Mouse (Mus musculus) right cerebral cortex, adult 2 months (tissue): ENCODE data around the gene Gtf2i.
"Not testable (repeated sequence)": the region's sequence is repeated elsewhere in the genome, so short reads cannot be mapped to it uniquely, and the experiment has no call there.

Source experiments
- DNase-seq, 2 experiments: peaks; one replicate each; pipeline ENCODE4 v3.0.0; 2021 to 2022; ENCODE audit warnings: low spot score in 2 of 2

Gene Gtf2i

DNA sequence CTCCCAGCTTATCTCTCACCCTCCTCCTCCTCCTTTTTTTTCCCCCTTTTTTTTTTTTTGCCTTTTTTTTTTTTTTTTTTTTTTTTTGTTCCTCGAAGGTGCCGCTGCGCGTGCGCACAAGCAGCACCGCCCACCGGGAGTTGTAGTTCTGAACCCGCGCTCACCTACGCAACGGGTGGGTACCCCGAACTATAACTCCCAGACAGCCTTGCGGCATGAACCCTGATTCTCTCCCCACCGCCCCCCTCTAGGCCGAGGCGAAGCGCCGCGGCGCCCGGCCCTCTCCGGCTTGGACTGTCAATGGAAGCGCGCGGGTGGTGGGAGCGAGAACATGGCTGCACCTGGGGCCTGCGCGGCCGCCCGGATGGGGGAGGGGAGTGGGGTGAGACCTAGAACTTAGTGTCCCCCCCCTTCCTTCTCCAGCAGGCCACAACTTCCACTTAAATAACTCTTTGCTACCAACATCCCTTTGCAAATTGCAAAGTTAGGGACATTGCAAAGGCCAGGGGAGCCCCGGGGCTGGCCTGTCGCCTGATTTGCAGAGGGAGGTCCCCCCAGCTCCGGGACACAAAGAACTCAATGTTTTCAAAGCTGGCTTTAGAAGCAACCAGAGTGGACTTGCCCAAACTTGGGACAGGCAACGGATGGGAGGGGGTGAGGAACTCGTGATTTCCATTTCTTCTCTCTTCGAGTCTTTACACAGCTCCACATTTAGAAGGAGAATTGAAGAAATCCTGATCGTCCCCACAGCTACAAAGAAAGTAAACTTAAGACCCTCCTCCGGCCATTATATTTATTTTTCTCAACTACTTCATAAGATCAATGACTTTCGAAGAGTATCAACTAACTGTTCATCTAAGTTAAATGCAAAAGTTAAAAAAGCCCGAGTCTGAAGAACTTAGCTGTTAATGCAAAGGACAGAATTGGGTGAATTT lies at the start of gene Gtf2i:
Gtf2i (minus strand) TSS at position 73 of the 935 bp plus-strand sequence.
- DNase-seq, result peak; percentile 94 to 96

DNA sequence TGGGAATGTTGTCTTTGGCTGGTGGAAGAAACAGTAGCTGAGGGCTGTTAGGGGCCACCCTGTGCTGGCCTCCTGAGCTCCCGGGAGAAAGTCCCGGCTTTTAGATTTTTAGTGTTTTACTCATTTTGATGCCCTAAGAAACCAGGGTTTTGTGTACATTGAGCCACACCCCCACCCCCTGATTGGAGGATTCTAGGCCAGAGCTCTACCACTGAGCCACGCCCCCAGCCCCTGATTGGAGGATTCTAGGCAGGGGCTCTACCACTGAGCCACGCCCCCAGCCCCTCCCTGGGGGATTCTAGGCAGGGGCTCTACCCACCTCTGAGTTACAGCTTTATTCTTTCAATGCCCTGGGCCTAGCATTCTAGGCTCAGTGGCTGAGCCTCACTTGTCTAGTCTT lies 44.5 kb upstream of the Gtf2i start:
- no peak for DNase-seq

DNA sequence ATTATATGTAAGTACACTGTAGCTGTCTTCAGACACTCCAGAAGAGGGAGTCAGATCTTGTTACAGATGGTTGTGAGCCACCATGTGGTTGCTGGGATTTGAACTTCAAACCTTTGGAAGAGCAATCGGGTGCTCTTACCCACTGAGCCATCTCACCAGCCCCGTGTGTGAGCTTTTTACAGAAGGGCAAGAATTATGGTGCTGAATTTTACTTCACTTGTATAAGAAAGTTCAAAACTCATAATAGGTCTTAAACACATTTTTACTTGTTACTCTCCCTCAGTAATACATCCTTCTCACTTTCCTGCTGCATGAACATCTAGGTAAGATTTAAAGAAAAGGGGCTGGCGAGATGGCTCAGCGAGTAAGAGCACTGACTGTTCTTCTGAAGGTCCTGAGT lies 40.8 kb upstream of the Gtf2i start:
- not testable (repeated sequence) for DNase-seq

DNA sequence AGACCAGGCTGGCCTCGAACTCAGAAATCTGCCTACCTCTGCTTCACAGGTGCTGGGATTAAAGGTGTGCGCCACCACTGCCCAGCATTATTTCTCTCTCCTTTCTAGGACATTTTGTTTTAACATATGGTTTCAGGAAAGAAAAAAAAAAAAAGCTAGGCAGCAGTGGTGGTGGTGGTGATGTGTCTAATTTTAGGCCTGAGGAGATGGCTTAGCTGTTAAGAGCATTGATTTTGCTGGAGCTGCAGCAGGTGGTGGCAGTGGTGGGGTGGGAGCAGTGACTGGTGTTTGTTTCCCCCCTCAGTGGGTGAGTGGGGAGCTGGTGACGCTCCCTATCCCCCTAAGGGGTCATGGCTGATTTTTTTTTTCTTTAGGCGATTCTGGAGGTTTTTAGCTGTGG lies 38.6 kb upstream of the Gtf2i start:
- DNase-seq, result no peak

DNA sequence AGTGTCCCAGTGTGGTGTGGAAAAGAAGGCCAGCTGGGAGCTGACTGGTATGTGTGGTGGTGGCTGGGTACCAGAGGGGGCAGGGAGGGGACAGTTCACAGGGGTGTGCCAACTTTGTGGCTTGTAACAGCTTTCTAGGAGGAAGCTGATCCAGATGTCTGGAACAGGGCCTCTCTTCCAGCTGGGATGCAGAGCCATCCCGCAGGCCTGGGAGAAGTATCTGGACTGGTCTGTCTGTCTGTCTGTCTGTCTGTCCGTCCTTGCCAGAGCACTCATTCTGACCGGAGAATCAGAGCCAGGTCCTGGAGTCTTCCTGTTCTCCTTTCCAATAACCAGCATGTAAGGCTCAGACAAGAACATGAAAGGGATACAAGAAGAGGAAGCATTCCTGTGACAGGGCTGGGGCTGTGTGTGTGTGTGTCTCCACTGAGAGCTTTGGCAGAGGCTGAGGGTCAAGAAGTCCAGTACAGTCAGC lies 38.0 kb upstream of the Gtf2i start:
- no peak for DNase-seq

DNA sequence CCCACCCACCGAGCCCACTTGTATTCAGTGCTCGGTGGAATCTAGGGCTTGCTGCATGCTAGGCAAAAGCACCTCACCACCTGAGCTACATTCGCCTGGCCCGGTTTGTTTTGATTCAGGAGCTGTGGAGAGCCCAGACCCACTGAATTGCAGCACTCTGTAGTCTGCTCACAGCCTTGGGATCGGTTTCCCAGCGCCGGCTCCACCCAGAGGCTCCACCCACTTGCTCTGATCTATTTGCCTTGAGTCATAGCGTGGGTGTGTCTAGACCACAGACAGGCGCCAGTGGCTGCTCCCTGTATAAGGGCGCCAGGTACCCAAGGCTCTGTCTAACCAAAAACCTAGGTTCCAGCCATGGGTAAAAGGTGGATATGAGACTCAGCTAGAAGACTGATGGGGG lies 36.1 kb upstream of the Gtf2i start:
- DNase-seq, result peak; percentile 46 to 68

DNA sequence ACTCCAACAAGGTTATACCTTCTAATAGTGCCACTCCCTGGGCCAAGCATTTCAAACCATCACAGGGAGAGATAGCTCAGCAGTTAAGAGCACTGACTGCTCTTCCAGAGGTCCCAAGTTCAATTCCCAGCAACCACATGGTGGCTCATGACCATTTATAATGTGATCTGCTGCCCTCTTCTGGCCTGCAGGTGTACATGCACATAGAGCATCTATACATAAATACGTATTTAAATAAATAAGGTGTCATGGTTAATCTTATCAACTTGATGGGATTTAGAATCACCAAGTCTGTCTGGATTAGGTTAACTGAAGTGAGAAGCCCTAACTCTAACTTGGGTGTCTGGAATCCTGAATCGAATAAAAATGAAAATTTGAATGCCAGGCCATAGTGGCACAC lies 32.5 kb upstream of the Gtf2i start:
- no peak for DNase-seq

DNA sequence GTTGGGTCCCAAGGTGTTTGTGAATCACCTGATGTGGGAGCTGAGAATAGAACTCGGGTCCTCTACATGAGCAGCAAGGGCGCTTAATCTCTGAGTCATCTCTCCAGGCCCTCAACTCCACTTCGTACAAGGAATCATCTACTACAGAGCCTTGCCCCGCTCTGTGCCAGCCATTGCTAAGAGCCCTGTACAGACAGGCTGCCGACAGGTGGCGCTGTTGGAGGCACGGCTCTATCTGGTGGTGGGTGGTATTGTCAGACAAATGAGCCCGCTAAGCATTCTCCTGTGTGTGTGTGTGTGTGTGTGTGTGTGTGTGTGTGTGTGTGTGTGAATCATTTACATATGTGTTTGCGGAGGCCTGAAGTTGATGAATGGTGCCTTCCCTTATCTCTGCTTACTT lies 30.9 kb upstream of the Gtf2i start:
- peak in 1 of 2 experiments; percentile 15 for DNase-seq

DNA sequence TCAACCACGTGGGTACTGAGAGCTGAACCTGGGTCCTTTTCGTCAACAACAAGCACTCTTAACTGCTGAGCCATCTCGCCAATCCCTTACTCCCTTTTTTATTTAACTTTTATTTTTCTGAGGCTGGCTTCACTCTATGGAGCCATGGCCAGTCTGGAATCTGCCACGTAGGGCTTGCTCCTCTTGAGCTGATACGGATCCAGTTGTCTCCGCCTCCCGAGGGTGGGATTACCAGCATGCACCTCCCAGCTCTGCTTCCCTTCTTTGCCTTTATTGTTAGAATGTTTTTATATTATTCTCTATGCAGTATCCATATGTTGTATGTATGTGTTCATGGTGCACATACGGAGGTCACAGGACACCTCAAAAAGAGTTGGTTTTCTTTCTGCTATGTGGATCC lies 29.5 kb upstream of the Gtf2i start:
- no peak for DNase-seq

DNA sequence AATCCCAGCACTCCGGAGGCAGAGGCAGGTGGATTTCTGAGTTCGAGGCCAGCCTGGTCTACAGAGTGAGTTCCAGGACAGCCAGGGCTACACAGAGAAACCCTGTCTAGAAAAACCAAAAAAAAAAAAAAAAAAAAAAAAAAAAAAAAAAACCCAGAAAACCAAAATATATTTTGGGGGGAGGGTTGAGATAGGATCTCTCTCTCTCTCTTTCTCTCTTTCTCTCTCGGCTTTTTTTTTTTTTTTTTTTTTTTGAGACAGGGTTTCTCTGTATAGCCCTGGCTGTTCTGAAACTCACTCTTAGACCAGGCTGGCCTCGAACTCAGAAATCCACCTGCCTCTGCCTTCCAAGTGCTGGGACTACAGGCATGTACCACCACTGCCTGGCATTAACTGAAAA lies 29.0 kb upstream of the Gtf2i start:
- not testable (repeated sequence) for DNase-seq

DNA sequence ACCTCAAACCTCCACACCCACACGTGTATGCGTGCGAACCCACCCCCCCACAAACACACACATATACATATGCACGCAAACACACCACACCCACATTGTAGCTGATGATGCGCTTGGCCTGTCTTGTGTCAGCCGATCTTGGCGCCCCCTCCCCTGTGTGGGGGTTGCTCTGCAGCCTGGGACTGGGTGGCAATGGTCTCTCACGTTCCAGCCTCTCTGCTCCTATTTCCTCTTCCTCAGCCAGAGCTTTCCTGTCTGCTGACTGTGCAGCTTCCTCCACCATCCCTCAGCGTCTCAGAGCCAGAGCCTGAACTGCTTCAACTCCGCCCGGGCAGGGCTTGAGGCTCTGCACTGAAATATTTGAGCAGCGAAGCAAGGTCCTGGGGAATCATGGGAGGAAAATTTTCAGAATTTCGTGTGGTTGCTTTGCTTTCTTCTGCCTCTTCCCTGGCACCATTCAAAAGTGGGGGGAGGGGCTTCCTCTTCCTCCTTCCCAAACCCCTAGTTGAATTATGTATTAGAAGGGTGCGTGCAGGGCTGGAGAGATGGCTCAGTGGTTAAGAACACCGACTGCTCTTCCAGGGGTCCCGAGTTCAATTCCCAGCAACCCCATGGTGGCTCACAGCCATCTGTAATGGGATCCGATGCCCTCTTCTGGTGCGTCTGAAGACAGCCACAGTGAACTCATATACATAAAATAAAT lies 28.1 kb upstream of the Gtf2i start:
- DNase-seq, result no peak

DNA sequence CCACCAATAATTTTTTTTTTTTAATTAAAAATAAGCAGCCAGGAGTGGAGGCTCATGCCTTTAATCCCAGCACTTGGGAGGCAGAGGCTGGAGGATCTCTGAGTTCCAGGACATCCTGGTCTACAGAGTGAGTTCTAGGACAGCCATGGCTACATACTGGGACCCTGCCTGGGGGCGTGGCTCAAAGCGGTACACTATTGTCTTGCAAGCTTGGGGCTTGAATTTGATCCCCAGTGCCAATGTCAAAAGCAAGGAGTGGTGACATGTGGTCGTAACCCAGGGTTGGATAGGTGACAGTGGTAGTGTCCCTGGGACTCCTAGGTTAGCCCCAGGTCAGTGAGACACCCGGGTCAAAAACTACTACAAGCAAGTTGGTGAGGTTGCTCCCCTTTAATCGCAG lies 27.2 kb upstream of the Gtf2i start:
- no peak for DNase-seq

DNA sequence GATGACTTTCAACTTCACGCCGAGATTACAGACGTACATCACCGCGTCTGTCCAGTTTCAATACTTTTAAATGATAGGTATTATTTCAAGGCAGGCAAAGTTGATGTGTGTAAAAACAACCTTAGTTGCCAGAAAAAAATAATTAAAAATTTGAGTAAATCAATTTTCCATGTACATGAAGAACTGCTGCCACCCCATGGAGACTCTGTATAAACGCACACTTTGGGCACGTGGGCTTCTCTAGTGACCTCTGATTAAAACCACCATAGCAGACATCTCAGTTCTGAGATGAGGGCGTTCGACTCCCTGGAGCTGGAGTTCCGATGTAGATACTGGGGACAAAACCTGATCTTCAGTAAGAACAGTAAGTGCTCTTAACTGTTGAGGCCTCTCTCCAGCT lies 26.8 kb upstream of the Gtf2i start:
- no peak for DNase-seq

DNA sequence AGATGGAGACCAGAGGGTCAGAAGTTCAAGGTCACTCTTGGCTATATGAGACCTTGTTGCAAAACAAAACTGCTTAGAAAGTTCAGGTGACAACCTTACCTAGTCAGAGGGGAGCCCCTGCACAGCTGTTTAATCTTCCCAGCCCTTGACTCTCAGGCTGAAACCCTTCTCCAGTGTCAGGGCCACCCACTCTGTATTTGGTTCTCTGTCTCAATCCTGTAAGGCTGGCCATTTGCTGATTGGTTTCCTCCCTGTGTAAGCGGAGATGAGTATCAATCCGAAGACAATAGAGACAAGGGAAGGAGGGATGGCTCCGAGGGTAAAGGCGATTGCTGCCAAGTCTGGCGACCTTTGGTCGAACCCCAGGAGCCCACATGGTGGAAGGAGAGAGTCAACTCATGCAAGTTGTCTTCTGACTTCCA lies 25.6 kb upstream of the Gtf2i start:
- no peak for DNase-seq

DNA sequence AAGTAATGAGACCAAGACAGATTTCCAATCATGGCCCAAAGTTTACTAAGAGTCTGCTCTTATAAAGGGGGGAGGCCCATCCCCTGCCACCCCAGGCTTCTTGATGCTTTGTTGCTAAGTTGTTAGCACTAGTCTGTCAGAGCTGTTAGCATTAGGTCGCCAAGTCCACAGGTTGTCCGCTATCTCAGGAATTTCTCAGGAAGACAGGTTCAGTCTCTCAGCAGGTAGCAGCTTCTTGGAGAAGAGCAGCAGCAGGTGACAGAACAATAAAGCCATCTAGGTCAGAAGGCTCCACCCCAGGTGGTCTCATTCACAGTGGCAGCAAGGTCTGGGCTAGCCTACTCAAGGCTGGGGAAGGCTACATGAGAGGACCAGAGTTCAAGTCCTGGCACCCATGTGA lies 22.5 kb upstream of the Gtf2i start:
- not testable (repeated sequence) for DNase-seq

DNA sequence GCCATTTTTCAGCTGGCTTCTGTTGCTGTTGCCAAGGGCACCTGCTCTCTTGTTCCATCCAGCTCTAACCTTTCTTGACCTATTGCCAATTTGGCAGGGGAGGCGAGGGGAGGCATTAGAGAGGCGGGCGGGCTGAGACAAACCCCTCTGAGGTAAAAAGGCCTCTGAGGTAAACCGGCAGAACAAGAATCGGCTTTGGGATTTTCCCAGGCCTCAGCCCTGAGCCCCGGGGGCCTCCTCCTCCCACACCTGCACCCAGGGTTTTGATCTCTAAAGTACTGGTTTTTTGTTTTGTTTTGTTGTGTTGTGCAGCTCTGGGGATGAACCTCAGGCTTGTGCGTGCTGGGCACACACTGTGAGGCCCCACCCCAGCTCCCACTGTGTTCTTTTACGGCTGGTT lies 18.2 kb upstream of the Gtf2i start:
- no peak for DNase-seq

DNA sequence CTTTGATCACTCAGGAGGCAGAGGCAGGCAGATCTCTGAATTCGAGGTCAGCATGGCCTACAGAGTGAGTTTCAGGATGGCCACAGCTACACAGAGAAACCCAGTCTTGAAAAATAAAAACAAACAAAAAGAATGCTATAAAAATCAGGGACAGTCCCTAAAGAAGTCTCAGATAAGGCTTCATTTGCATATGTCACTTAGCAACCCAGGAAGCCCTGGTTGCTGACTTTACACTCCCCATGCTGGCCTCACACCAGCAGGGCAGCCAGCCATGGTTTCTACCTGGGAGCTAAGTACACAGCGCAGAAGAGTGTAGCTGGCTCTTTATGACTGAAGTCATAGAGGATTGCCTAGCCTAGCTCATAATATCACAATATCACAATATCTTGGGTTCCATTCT lies 15.5 kb upstream of the Gtf2i start:
- DNase-seq, result no peak

DNA sequence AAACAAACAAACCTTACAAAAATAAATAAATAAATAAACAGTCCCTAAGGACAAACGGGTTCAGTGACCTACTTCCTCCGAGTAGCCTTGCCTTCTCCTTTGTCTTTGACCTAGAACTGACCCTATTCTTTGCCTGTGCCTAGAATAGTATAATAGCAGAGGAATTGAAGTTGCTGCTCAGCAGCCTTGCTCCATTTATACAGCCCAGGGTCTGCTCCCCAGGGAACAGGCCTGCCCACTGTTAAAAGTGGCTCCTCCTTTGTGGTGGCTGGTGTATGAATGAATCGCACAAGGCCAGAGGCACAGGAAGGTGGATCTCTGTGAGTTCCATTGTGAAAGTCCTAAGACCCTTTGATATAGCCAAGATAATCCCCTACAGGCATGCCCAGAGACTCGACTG lies 14.8 kb upstream of the Gtf2i start:
- DNase-seq, result no peak

DNA sequence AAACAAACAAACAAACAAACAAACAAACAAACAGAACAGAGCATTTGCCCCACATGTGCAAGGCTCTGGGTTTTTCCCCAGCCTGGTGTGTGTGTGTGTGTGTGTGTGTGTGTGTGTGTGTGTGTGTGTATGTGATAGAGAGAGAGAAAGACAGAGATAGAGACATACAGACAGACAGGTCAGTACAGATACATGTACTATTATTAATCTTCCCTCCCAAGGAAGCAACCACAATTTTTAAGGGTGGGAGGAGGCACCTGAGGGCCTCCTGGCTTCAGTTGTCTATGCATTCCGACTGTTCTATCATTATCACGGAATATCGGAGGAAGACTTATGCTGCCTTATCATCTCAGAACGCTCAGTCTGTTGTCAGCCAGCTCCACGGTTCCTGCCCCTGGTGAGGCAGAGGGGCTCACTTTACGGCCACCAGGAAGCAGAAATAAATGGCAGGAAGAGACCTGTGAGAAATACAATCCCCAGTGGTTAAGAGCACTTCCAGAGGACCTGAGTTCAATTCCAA lies 14.0 kb upstream of the Gtf2i start:
- DNase-seq, result no peak

DNA sequence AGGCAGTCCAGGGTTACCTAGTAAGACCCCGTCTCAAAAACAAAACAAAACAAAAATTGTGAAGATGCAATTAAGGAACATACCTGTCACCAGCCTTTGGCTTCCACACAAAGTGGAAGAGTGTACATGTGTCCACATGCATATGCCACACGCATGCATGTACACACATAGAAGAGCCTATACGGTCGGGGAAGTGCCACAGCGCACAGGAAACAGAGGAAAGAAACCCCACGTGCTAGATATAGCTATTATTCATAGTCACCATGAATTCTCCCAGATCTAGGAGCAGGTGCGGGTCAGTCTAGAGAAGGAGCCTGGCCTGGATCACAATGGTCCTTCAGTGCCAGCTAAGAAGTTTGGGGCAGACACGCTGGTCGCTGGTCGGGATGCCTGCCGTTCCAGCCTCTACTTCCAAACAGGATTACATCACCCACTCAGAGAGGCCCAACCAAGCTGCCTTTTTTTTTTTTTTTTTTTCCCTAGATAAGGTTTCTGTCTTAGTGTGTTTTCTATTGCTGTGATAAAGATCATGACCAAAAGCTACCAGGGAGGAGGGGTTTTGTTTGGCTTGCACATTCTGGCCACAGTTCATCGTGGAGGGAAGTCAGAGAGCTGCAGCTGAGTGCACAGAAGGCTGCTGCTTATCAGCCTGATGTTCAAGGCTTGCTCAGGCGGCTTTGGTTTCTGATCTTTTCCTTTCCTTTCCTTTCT lies 11.5 kb upstream of the Gtf2i start:
- no peak for DNase-seq

DNA sequence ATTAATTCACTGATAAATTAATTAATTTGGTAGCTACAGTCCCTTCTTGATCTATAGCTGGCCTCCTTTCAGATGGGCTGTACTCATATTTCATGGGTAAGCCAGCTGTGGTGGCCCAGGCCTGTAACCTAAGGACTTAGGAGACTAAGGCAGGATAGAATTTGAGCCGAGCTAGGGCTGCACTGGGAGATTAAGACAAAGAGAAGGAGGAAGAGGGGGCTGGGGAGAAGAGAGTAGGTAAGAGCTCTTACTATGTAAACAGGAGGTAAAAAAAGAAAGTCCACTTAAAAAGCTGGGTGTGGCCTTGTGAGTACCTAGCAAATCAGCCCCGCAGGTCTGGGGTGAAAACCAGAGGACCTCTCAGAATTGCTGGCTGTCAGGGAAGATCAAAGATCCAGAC lies 9.3 kb upstream of the Gtf2i start:
- DNase-seq, result no peak

DNA sequence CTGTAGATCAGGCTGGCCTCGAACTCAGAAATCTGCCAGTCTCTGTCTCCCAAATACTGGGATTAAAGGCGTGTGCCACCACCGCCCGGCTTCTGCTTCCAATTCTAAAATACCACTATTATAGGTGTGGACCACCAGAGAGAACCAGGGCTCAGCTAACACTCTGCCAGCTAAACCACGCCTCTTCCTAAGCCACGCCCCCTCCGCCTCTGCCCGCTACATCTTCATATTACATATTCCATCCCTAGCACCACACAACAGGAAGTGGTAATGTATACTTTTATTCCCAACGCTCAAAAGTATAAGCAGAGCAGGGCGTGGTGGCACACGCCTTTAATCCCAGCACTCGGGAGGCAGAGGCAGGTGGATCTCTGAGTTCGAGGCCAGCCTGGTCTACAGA lies 8.8 kb upstream of the Gtf2i start:
- no peak for DNase-seq
